Mouse (Mus musculus) layer of hippocampus, postnatal 36 days (tissue): ENCODE measurements around the gene Sub1. TPM values are rescaled to one million over a fixed set of nuclear protein-coding genes. Genes with fewer than 3 reads are reported as not detected.
A peak's percentile ranks its signal among the peaks of the same experiment; 100 is the strongest.

Experiments used
- DNase-seq, 2 experiments: peaks; one replicate each; pipeline ENCODE4 v3.0.0; 2022
- total RNA-seq, 2 experiments: library from RNA; stranded (reverse); gene quantifications; 2 replicates each; pipeline ENCODE4 v1.2.3; 2021

The Sub1 gene
- 100 to 1,000 TPM; 283 to 353 TPM for total RNA-seq

- DNase-seq, result no peak
Observed at GRCm38 (mm10) chr15:11996883-11997282, at the start of gene Sub1. Gene Sub1, minus strand, starts transcription at chr15:11996983.

- no peak for DNase-seq
Observed at GRCm38 (mm10) chr15:12040407-12040710, 43.6 kb upstream of the Sub1 start.

DNA sequence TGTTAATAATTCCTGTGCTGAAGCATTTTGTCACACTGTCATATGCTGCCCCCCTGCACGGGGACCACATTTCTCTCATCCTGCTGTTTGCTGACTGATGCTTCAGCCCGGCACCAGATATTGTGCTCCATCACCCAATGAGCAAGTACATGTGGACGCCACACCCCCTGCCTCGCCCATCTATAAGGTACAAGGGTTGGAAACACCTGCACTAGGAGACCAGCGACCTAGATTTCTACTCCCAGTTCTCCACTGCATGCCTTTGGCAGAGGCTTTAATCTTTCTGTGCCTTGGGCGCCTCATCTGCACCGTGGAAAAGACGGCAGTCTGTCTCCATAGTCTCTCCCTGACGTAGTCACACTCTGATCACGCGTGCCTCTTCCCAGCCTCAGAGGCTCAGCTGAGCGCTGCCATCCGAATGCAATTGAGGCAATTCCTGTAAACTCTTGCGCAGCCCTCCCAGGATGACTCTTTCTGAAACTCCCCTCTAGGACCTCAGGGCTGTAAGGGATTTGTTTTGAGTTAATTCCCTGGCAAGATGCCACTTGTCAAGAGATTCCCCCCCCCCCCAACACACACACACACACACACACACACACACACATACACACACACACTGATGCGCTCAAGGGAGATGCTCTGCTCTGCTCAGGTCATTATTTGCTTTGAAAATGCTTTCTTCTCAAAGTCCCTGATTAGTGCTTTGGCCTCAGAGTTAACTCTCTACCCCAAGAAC, 43.1 kb upstream of the Sub1 start:
- DNase-seq, result no peak

- DNase-seq, result no peak
Observed at GRCm38 (mm10) chr15:12039256-12039655, 42.5 kb upstream of the Sub1 start.

DNA sequence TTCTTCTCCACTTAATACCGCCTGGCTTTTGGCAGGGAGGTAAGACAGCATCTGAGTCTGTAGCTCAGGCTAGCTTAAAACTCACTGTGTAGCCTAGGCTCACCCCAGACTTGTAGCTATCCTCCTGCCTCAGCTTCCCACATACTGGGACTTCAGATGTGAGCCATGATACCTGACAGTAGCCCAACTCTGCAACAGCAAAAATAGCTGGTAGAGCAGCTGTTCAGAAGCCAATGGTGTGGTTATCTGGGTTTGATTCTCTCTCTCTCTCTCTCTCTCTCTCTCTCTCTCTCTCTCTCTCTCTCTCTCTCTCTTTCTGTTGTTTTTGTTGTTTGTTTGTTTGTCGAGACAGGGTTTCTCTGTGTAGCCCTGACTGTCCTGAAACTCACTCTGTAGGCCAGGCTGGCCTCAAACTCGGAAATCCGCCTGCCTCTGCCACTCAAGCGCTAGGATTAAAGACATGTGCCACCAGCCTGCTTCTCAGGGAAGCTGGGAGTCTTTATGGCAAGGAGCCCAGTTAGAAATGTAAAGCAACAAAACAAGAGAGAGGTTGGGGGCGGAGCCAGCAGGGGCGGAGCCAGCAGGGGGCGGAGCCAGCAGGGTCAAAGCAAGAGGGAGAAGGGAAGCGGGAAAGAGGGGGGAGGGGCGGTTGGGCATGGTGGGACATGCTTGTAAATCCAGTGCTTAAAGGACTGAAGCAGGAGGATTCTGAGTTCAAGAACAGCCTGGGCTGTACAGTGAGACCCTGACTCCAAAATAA, 41.3 kb upstream of the Sub1 start:
- no peak for DNase-seq

DNA sequence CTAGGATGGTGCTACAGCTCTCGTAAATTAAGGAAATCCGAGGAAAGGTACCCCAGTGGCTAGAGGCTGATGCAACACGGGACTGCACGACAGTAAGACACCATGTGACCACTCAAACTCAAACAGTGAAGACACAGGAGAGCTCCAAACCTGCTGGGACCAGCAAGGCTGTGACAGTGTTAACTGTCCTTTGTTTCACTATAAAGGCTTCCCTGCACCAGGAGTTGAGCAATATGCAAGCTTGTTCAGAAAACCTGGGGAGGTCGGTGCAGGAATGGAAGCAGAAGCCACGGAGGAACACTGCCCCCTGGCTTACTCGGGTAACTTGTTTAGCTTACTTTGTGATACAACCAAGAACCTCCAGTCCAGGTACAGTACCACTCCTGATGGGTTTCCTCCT, 40.4 kb upstream of the Sub1 start:
- no peak for DNase-seq

DNA sequence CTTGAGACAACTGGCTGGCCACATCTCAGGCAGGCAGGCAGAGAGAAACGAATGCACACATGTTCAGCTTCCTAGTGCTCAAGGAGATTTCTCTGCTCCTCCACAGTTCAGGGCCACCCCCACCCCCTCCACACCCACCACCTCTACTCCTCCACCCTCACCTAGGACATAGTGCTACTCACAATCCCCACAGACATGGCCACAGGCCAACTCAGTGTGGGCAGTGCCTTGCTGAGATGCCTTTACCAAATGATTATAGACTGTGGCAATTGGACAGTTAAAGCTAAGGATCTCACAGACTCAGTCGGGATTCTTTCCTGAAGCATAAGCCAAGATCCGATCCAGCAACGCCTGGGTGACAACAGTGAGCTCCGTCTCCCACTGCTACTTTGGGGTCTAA, 39.9 kb upstream of the Sub1 start:
- DNase-seq, result no peak

DNA sequence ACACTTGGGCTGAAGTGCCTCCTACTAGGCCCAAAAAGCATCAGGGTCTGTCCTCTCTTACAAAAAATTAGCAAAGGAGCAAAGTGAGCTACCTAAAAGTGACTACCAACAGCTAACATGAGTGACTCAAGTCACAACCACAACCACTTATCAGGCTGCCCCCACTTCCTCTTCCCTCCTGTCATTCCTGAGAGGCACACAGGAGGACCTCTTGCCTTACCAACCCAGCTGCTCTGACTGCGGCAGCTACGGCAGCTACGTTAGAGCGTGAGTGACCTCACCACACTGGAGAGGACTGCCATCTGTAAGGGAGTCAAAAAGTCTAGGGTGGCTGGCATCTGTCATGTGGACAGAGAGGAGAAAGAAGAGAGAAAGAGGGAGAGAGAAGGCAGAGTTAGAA, 37.5 kb upstream of the Sub1 start:
- DNase-seq, result no peak

DNA sequence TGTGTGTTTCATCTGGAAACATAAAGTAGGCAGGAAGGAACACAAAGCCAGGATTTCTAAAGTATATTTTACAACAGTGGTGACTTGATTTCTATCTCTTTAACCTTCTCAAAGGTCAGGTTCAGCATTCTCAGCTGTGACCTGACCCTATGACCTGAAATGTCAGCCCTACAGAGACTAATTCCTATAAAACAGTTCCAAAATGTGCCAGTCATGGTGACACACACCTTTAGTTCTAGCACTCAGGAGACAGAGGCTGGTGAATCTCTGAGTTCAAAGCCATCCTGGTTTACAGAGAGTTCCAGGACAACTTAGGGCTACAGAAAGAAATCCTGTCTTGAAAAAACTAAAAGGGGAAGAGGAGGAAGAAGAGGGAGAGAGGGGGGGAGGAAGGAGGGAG, 36.4 kb upstream of the Sub1 start:
- no peak for DNase-seq

DNA sequence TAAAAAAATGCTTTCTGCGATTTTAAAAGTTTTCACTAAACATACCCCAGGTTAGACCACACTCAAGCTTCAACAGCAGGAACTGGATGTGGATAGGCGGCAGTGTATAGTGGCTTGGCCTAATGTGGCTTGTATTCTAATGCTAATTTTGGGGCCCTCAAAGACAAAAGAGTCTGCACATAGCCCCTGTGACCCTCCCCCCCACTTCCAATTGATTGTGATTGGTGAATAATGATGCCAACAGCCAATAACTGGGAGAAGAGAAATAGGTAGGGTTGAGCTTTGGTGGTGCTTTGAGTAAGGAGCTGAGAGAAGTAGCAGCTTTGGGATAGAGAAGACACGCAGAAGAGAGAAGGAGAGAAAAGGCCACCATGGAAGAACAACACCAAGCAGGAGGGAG, 35.7 kb upstream of the Sub1 start:
- no peak for DNase-seq

DNA sequence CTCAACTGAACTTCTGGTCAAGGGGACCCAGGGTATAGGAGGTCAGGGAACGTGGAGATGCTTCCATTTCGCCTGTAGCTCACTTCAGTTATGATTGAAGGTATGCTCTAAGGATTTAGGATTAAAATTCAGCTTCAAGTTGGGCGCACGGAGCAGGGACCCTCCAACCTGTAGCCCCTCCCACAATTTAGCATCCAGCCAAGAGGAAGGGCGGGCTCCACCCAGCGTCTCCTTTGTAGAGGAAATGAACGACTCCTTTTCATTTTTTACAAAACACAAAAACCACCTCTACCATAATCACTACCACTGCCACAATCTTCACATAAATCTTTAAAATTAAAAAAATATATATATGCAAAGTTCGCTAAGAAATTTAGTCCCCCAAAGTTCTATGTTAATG, 35.1 kb upstream of the Sub1 start:
- DNase-seq, result no peak

DNA sequence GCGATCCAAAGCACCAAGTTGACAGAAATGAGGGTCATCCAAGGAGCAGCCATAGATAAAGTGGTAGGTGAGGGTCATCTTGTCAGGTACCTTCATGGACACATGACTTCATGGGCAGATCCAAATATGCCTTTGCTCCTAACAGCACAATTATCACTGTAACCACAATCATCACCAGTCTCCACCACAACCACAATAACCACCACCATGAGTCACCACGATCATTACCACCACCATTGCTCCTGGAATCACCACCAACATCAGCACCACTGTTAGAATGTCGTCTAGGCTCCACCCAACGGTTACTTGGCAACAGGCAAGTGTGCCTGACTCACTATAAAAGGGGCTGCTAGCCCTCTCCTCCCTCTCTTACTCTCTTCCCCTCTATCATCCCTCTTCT, 33.4 kb upstream of the Sub1 start:
- DNase-seq, result no peak

- no peak for DNase-seq
Observed at GRCm38 (mm10) chr15:12027807-12028206, 31.0 kb upstream of the Sub1 start.

DNA sequence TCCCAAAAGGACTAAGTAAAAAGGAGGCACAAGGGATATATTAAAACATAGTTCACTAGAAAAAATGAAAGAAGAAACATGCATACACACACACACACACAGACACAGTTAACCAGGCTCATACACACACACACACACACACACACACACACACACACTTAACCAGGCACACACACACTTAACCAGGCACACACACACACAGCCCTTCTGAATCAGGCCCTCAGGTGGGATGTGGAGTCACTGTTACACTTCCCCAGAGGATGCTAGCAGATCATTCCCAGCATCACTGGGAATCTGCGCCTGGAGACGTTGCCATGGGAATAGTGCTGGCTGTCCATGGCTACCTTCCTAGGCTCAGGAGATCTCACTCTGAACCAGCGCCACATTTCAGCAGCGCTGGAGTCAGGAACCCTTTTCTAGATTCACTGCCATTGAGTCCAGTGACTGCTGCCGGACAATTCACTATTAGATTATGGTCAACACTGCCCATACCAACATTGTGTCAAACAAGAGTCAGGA, 30.2 kb upstream of the Sub1 start:
- peak in 1 of 2 experiments; percentile 20 for DNase-seq

- DNase-seq, result no peak
Observed at GRCm38 (mm10) chr15:12026026-12026425, 29.2 kb upstream of the Sub1 start.

DNA sequence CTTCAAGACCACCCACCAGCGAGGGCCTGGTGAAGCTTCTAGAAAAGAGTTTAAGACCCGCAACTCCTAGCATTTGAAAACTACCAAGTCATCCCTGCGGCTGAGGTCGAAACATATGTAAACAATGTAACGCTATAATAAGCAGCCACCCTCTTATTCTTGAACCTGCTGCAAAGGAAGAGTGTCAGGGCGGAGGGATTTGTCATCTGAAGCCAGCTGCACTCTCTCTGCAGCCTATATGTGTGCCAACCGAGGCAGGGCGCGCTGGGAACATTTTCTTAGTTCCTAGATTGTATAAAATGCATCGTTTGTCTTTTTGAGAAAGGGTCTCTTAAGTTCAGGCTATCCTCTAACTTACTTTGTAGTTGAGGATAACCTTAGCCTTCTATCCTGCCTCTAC, 28.6 kb upstream of the Sub1 start:
- no peak for DNase-seq

DNA sequence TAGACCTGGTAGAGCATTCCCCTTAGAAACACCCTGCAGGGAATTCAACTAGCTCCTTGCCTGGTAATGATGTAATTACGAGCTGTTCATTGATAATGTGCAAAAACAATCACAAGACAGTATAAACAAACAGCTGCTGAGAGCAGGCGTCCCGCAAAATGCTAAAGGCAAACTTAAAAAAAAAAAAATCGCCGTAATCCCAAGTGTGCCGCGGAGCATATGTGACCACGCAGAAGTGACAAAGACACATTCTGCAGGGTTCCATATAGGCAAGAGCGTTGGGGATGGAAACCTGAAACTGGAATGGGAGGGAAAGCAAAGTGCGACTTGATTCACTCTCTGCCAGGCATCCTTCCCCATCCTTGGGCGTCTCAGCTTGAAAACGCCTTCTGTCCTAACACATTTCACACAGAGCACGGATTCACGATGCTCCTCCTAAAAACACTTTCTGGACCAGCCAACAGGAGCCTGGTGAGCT, 28.0 kb upstream of the Sub1 start:
- DNase-seq, result no peak

DNA sequence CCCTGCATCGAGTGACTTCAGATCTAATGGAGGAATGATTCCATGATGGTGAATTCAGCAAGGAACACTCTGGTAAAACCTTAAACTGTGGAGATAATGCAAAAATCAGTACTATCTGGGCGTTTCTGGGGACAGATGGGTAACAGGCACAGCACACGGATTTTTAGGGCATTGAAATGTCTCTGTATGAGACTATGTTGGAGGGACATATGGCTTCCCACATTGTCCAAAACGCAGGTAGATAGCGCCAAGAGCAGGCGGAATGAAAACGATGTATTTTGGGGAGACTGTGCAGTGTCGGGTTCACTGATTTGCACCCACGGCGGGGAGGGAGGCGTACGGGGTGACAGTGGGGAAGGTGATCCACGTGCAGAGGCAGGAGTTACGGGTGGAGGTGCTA, 22.7 kb upstream of the Sub1 start:
- DNase-seq, result no peak

- DNase-seq, result no peak
Observed at GRCm38 (mm10) chr15:12018428-12018757, 21.6 kb upstream of the Sub1 start.

- no peak for DNase-seq
Observed at GRCm38 (mm10) chr15:12017700-12018427, 21.1 kb upstream of the Sub1 start.

DNA sequence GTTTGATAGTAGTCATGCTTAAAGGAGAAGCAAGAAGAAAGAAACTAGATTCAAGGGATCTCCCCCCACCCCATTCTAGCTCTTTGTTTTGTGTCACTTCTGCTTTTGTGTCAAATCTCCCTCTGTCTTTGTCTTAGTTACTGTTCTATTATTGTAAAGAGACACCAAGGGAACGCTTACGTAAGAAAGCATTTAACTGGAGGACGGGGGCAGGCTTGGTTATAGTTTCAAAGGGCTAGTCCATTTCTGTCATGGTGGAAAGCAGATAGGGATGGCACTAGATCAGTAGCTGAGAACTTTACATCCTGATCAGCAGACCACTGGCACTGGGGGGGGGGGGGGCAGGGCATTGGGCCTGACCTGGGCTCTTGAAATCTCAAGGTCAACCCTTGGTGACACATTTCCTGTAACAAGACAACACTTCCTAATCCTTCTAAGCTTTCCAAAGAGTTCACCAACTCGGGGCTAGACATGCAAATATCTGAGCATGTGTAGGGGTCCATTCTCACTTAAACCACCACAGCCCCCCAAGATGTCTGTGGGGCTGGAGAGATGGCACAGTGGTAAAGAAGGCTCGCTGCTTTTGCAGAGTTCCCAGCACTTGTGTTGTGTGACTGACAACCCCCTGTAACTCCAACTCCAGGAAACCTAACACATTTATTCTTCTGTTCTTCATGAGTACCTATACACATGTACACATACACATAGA, 17.6 kb upstream of the Sub1 start:
- no peak for DNase-seq

GRCm38 (mm10) chr15:12013532-12014196, 16.9 kb upstream of the Sub1 start:
- DNase-seq, result no peak
